ENCODE assay signal across 22 mouse cellular contexts in genomic region chr1:181448041-181448440, GRCm38 (mm10).
DNase-seq lines count a peak whose midpoint lies in the region; ATAC-seq and TF ChIP-seq lines count a peak whose summit lies in the region.
"Had no signal": no experiment of that assay in that cellular context is flagged by ENCODE, and none has a peak within 500 bp of the region (broad histone marks: within the 10 kb centered on the region; RNA-seq: fewer than 3 reads in every experiment).

No protein-coding gene starts in this region.

- no peaks in the 10 kb centered on the region for H3K9me3 ChIP-seq in heart, postnatal 0 days (replicated peaks; ENCODE audit: control insufficient read depth, low read length)
- H3K9me3 ChIP-seq: hindbrain, embryonic 12.5 days; liver, embryonic 12.5 days; midbrain, embryonic 10.5 days; neural tube, embryonic 12.5 days had no signal

- WGBS in heart, postnatal 0 days, result 37% methylated on average over 7 of the region's 7 CpGs

- no peaks in the 10 kb centered on the region for H3K36me3 ChIP-seq in heart, postnatal 0 days (replicated peaks; ENCODE audit: control insufficient read depth, insufficient read depth, low read length)
- H3K36me3 ChIP-seq: hindbrain, embryonic 12.5 days; liver, embryonic 12.5 days; midbrain, embryonic 10.5 days; neural tube, embryonic 12.5 days had no signal

- ATAC-seq in frontal cortex, adult (ENCODE audit: low TSS enrichment), result peak; percentile 88
- 0 out of 2 replicates have a peak, but pooled peaks have one; percentile 19 for ATAC-seq in heart, postnatal 0 days (ENCODE audit: insufficient read depth, low read depth)
- ATAC-seq: inflammation-experienced regulatory T-cells, adult 6 months; liver, embryonic 12.5 days had no signal

- H3K27me3 ChIP-seq in heart, postnatal 0 days (ENCODE audit: control insufficient read depth, insufficient read depth, low read length), result no peaks in the 10 kb centered on the region
- H3K27me3 ChIP-seq: hindbrain, embryonic 12.5 days; neural tube, embryonic 12.5 days had no signal

- TF ChIP-seq CTCF in heart, postnatal 0 days (IDR thresholded peaks at IDR 0.05; ENCODE audit: low read depth), result no peak

- no peak overlapping the region for H3K27ac ChIP-seq in heart, postnatal 0 days (ENCODE audit: low read depth)
- H3K27ac ChIP-seq: gastrocnemius, adult 2 months; hindbrain, embryonic 12.5 days; liver, embryonic 12.5 days; midbrain, embryonic 10.5 days; neural tube, embryonic 12.5 days had no signal

- no peak overlapping the region for H3K4me3 ChIP-seq in heart, postnatal 0 days (ENCODE audit: low read depth, low read length)
- H3K4me3 ChIP-seq: gastrocnemius, adult 2 months; hindbrain, embryonic 12.5 days; liver, embryonic 12.5 days; midbrain, embryonic 10.5 days; neural tube, embryonic 12.5 days had no signal

- peaks cover 31% of the 10 kb centered on the region for H3K4me1 ChIP-seq in heart, postnatal 0 days (ENCODE audit: control insufficient read depth, insufficient read depth)
- H3K4me1 ChIP-seq: liver, embryonic 12.5 days; midbrain, embryonic 10.5 days; neural tube, embryonic 12.5 days had no signal

- H3K4me2 ChIP-seq in heart, postnatal 0 days (ENCODE audit: low read depth, low read length), result no peak overlapping the region
- H3K4me2 ChIP-seq: hindbrain, embryonic 12.5 days; liver, embryonic 12.5 days; lung, embryonic 14.5 days; neural tube, embryonic 12.5 days had no signal

- no peak overlapping the region for H3K9ac ChIP-seq in heart, postnatal 0 days (replicated peaks; ENCODE audit: low read depth, low read length)
- H3K9ac ChIP-seq: hindbrain, embryonic 12.5 days; liver, embryonic 12.5 days; lung, embryonic 14.5 days; neural tube, embryonic 12.5 days had no signal

- no peak for TF ChIP-seq EP300 in heart, postnatal 0 days (IDR thresholded peaks at IDR 0.05; ENCODE audit: low read depth)

- DNase-seq in frontal cortex, postnatal 25 days (ENCODE audit: low spot score in 2 of 2), result no peak
- DNase-seq in heart, postnatal 0 days (ENCODE audit: low spot score), result no peak
- no peak for DNase-seq in heart, postnatal 4 days
- peak; percentile 75 for DNase-seq in right cerebral cortex, adult 18-20 months
- DNase-seq in right cerebral cortex, postnatal 14 days, result no peak
- DNase-seq in thymus, postnatal 36 days, result no peak
- DNase-seq: adrenal gland, postnatal 14 days; B cell, adult 2 months; cerebellum, adult 8-10 months; gastrocnemius, adult 2 months; kidney, adult 8-10 months; kidney, postnatal 25 days; lung, embryonic 14.5 days; lung, postnatal 4 days; right cerebral cortex, postnatal 25 days; thymus, postnatal 14 days had no signal
